Mouse (Mus musculus) left cerebral cortex, adult 6 months (tissue): ENCODE measurements around the gene Olfr1045. TPM values are rescaled to one million over a fixed set of nuclear protein-coding genes. Genes with fewer than 3 reads are reported as not detected.

Experiments
- long read RNA-seq, 2 experiments: library from polyadenylated mRNA; unstranded; transcript quantifications; one replicate each; pipeline ENCODE4 v2.0.0; 2019 to 2020
- polyA plus RNA-seq: library from polyadenylated mRNA; unstranded; fragments of <200 nt; fragmentation: Nextera tagmentation; gene quantifications from 2 replicates; pipeline ENCODE4 v1.2.3, GENCODE M21; 2021

Gene Olfr1045
- not detected in 2 replicates for polyA plus RNA-seq
- long read RNA-seq, experiment 1 = 0 reads
- long read RNA-seq, experiment 2 = 0 reads

GRCm38 (mm10) chr2:86202909-86203308 lies at the start of gene Olfr1045:
Gene Olfr1045, minus strand, starts transcription at chr2:86203009.

DNA sequence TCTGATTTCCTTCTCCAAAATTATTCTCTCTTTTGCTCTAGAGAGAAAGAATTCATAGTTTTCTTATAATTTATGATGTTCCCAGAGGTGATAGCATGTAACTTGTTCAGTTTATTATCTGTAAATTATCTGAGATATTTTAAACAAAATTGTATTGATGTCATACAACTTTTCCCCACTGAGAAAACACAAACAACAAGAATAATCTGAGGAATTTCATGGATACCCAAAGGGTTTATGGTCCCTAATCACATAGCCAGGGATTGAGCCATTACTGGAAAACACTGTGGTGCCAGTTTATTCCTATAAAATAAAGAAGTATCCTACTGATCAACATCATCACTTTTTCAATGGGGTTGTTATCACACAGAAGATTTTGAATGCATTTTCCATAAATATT lies 37.4 kb upstream of the Olfr1045 start, which contains the start of gene Olfr1048:
Gene Olfr1048, minus strand, starts transcription at position 101 of the 400 bp plus-strand sequence.

GRCm38 (mm10) chr2:86231301-86231700 lies 28.5 kb upstream of the Olfr1045 start, which contains the start of gene Olfr1047:
Gene Olfr1047, minus strand, starts transcription at chr2:86231401.

GRCm38 (mm10) chr2:86219214-86219613 lies 16.4 kb upstream of the Olfr1045 start, which contains the start of gene Olfr1046:
Gene Olfr1046, minus strand, starts transcription at chr2:86219314.

GRCm38 (mm10) chr2:86185583-86185982 lies 17.2 kb downstream of the Olfr1045 start, which contains the start of gene Olfr52:
Gene Olfr52, minus strand, starts transcription at chr2:86185683.

GRCm38 (mm10) chr2:86177720-86178119 lies 25.1 kb downstream of the Olfr1045 start, which contains the start of gene Olfr1044:
Gene Olfr1044, minus strand, starts transcription at chr2:86177820.

GRCm38 (mm10) chr2:86167422-86167821 lies 35.4 kb downstream of the Olfr1045 start, which contains the start of gene Olfr1043:
Gene Olfr1043, minus strand, starts transcription at chr2:86167522.

DNA sequence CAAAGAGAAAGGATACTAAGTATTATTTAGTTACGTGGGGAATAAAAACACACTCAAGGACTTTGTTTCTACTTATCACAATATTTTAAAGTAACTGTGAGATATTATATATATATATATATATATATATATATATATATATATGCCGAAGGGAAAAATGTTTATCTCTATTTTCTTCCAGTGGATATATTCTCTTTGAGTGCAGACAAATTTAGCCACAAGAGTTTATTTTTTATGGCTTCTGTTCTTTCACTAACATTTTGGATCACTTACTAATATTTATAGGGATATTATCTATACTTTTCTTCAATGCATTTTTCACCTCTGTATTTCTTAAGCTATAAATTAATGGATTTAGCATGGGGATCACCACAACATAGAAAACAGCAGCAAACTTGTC lies 41.1 kb downstream of the Olfr1045 start, which contains the start of gene Olfr1042:
Gene Olfr1042, minus strand, starts transcription at position 101 of the 400 bp plus-strand sequence.

DNA sequence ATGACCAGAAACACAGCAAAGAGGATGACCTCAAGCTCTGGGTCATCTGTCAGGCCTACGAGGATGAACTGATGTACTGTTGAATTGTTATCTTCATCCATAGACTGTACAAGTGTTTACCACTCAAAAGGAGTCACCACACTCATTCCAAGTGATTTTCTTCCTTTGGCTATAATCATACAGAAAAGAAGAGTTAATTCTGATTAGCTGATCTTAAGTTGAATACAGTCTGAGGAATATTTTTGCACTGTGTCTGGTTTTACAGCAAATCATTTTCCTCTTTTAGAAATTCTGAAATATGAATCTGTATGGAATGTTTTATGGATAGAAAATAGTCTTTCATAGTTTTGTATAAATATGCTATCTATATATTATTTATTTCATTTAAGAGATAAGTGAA lies 56.2 kb downstream of the Olfr1045 start, which contains the start of gene Olfr1040:
Gene Olfr1040, minus strand, starts transcription at position 101 of the 400 bp plus-strand sequence.

Other genes with a start within 250 kb of the Olfr1045 start
- gene Olfr1029, start 229.1 kb downstream of the Olfr1045 start, polyA plus RNA-seq = not detected in 2 replicates
- gene Olfr1030, start 223.7 kb downstream of the Olfr1045 start, polyA plus RNA-seq = not detected in 2 replicates
- not detected in 2 replicates for gene Olfr1031, start 212.7 kb downstream of the Olfr1045 start, polyA plus RNA-seq
- gene Olfr1032, start 197.5 kb downstream of the Olfr1045 start, polyA plus RNA-seq = not detected in 2 replicates
- gene Olfr1033, start 182.4 kb downstream of the Olfr1045 start, polyA plus RNA-seq = not detected in 2 replicates
- not detected in 2 replicates for gene Olfr1034, start 157.1 kb downstream of the Olfr1045 start, polyA plus RNA-seq
- not detected in 2 replicates for gene Olfr1036, start 129.0 kb downstream of the Olfr1045 start, polyA plus RNA-seq
- gene Olfr1037, start 115.6 kb downstream of the Olfr1045 start, polyA plus RNA-seq = not detected in 2 replicates
- gene Olfr1039, start 67.1 kb downstream of the Olfr1045 start, polyA plus RNA-seq = not detected in 2 replicates
- not detected in 2 replicates for gene Olfr1040, start 56.3 kb downstream of the Olfr1045 start, polyA plus RNA-seq
- gene Olfr1042, start 41.2 kb downstream of the Olfr1045 start, polyA plus RNA-seq = not detected in 2 replicates
- gene Olfr1043, start 35.5 kb downstream of the Olfr1045 start, polyA plus RNA-seq = not detected in 2 replicates
- gene Olfr1044, start 25.2 kb downstream of the Olfr1045 start, polyA plus RNA-seq = not detected in 2 replicates
- gene Olfr52, start 17.3 kb downstream of the Olfr1045 start, polyA plus RNA-seq = not detected in 2 replicates
- gene Olfr1046, start 16.3 kb upstream of the Olfr1045 start, polyA plus RNA-seq = not detected in 2 replicates
- not detected in 2 replicates for gene Olfr1047, start 28.4 kb upstream of the Olfr1045 start, polyA plus RNA-seq
- gene Olfr1048, start 37.3 kb upstream of the Olfr1045 start, polyA plus RNA-seq = not detected in 2 replicates
- gene Olfr1049, start 55.3 kb upstream of the Olfr1045 start, polyA plus RNA-seq = not detected in 2 replicates
- gene Olfr1051, start 76.1 kb upstream of the Olfr1045 start, polyA plus RNA-seq = not detected in 2 replicates
- gene Olfr1052, start 89.4 kb upstream of the Olfr1045 start, polyA plus RNA-seq = not detected in 2 replicates
- not detected in 2 replicates for gene Olfr1053, start 112.3 kb upstream of the Olfr1045 start, polyA plus RNA-seq
- not detected in 2 replicates for gene Olfr1054, start 132.4 kb upstream of the Olfr1045 start, polyA plus RNA-seq
- gene Olfr1055, start 147.3 kb upstream of the Olfr1045 start, polyA plus RNA-seq = not detected in 2 replicates
- gene Olfr1056, start 159.5 kb upstream of the Olfr1045 start, polyA plus RNA-seq = not detected in 2 replicates
- not detected in 2 replicates for gene Olfr1057, start 175.4 kb upstream of the Olfr1045 start, polyA plus RNA-seq
- gene Olfr1058, start 185.6 kb upstream of the Olfr1045 start, polyA plus RNA-seq = not detected in 2 replicates
- gene Olfr1061, start 211.0 kb upstream of the Olfr1045 start, polyA plus RNA-seq = not detected in 2 replicates
- gene Olfr1062, start 223.7 kb upstream of the Olfr1045 start, polyA plus RNA-seq = not detected in 2 replicates
- not detected in 2 replicates for gene Olfr1065, start 247.6 kb upstream of the Olfr1045 start, polyA plus RNA-seq